Mouse (Mus musculus): Measurements from ENCODE around the gene Pdia2. TPM values are rescaled to one million over a fixed set of nuclear protein-coding genes. Genes with fewer than 3 reads are reported as not detected.

Gene Pdia2
- total and polyA plus RNA-seq, 2 experiments: 6.0 TPM; not detected in 1

- Histone ChIP-seq H3K27ac (replicated peaks; ENCODE audit: insufficient read depth, low read depth, low read length) (no peak overlapping the region), H3K9ac (ENCODE audit: low read depth, low read length) (no peak overlapping the region), H3K79me2 (ENCODE audit: control insufficient read depth, insufficient read depth, low read length) (peaks cover 20% of the 10 kb centered on the region; the same call in 1 of the 2 replicates), H3K4me3 (ENCODE audit: insufficient read depth, low read depth, low read length) (no peak overlapping the region), H3K4me1 (ENCODE audit: control insufficient read depth, insufficient read depth, low read length) (no peaks in the 10 kb centered on the region), H3K36me3 (ENCODE audit: control insufficient read depth, insufficient read depth, low read length) (no peaks in the 10 kb centered on the region), H3K27me3 (ENCODE audit: control insufficient read depth, insufficient read depth, low read length) (no peaks in the 10 kb centered on the region)
- DNase-seq (ENCODE audit: extremely low read depth, low read depth, low spot score): no peak
- WGBS: 92% methylated on average over 5 of the region's 5 CpGs
- no peak for TF ChIP-seq CTCF (IDR thresholded peaks at IDR 0.05; ENCODE audit: low read depth, low read length)
- no peak for TF ChIP-seq POLR2A (IDR thresholded peaks at IDR 0.05; ENCODE audit: extremely low read depth, insufficient read depth, low read length)
Measured at GRCm38 (mm10) chr17:26229776-26230175, 30.9 kb upstream of the Pdia2 start.

DNA sequence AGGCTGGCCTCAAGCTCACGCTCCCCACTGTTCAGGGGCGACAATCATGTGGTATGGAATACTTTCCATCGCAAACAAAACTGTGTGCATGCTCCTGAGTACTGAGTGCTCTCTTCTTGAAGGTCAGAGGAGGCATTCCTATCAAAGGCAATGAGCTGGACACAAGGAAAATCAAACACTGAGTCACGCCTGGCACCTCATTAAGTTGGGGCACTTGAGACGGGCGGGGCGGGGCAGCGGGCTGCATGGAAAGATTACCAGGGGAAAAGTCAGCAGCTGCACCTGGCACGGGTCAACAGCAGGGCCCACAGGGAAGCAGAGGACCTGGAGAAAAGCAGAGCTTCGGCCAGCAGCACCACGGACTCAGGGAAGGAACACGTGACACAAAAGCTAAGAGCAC lies 26.3 kb upstream of the Pdia2 start:
- Histone ChIP-seq H3K4me3 (ENCODE audit: insufficient read depth, low read depth, low read length) (no peak overlapping the region), H3K4me1 (ENCODE audit: control insufficient read depth, insufficient read depth, low read length) (no peaks in the 10 kb centered on the region), H3K9ac (ENCODE audit: low read depth, low read length) (no peak overlapping the region), H3K27me3 (ENCODE audit: control insufficient read depth, insufficient read depth, low read length) (no peaks in the 10 kb centered on the region), H3K79me2 (ENCODE audit: control insufficient read depth, insufficient read depth, low read length) (peaks cover 7% of the 10 kb centered on the region; the same call in 1 of the 2 replicates), H3K36me3 (ENCODE audit: control insufficient read depth, insufficient read depth, low read length) (no peaks in the 10 kb centered on the region), H3K27ac (replicated peaks; ENCODE audit: insufficient read depth, low read depth, low read length) (no peak overlapping the region)
- TF ChIP-seq CTCF (IDR thresholded peaks at IDR 0.05; ENCODE audit: low read depth, low read length) (no peak), POLR2A (IDR thresholded peaks at IDR 0.05; ENCODE audit: extremely low read depth, insufficient read depth, low read length) (no peak)
- DNase-seq (ENCODE audit: extremely low read depth, low read depth, low spot score): no peak
- 93% methylated on average over 12 of the region's 12 CpGs for WGBS

DNA sequence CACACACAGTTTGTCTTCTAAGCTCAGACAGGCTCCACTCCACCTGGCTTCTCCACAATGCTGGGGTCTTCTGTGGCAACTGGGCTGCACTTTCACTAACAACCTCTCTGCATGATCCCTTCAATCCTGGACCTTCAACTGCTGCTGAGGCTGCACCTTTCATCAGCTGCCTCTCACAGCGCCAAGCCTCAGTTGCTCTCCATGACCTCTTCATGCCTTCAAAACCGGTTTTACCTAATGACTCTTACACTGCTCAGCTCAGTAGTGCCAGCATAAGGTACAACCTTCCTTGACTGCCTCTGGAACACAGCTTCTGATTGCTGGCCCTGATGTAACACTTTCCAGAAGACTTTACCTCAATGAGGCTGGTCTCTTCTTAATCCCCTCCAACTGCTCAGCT lies 22.6 kb upstream of the Pdia2 start:
- H3K4me3 ChIP-seq (ENCODE audit: insufficient read depth, low read depth, low read length): no peak overlapping the region
- no peaks in the 10 kb centered on the region for H3K4me1 ChIP-seq (ENCODE audit: control insufficient read depth, insufficient read depth, low read length)
- H3K27ac ChIP-seq (replicated peaks; ENCODE audit: insufficient read depth, low read depth, low read length): no peak overlapping the region
- no peaks in the 10 kb centered on the region for H3K79me2 ChIP-seq (ENCODE audit: control insufficient read depth, insufficient read depth, low read length)
- TF ChIP-seq CTCF (IDR thresholded peaks at IDR 0.05; ENCODE audit: low read depth, low read length) (no peak), POLR2A (IDR thresholded peaks at IDR 0.05; ENCODE audit: extremely low read depth, insufficient read depth, low read length) (no peak)
- no peak overlapping the region for H3K9ac ChIP-seq (ENCODE audit: low read depth, low read length)
- peaks cover 2% of the 10 kb centered on the region; the same call in 1 of the 2 replicates for H3K36me3 ChIP-seq (ENCODE audit: control insufficient read depth, insufficient read depth, low read length)
- H3K27me3 ChIP-seq (ENCODE audit: control insufficient read depth, insufficient read depth, low read length): no peaks in the 10 kb centered on the region
- 88% methylated on average over 2 of the region's 2 CpGs for WGBS
- no peak for DNase-seq (ENCODE audit: extremely low read depth, low read depth, low spot score)

DNA sequence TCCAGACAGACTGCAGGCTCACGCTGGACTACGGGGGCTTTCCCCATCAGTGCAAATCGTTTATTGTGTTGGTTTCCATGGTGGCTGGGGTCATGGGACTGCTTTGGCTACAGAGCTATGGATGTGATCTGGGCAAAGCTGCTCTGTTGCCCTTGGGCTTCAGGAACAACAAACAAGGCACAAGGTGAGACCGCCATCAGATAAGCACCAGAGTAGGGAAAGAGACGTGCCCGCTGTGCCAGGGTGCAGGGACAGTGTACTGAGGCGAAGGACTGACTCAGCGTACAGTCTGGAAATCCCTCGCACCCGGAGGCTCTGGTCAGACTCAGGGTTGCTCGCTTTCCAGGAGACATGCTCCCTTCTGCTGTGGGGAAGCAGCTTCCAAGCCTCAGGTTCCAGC lies 13.8 kb upstream of the Pdia2 start:
- 75% methylated on average over 11 of the region's 11 CpGs for WGBS
- no peaks in the 10 kb centered on the region for H3K27me3 ChIP-seq (ENCODE audit: control insufficient read depth, insufficient read depth, low read length)
- no peak overlapping the region for H3K4me3 ChIP-seq (ENCODE audit: insufficient read depth, low read depth, low read length)
- H3K27ac ChIP-seq (replicated peaks; ENCODE audit: insufficient read depth, low read depth, low read length): no peak overlapping the region
- no peaks in the 10 kb centered on the region for H3K4me1 ChIP-seq (ENCODE audit: control insufficient read depth, insufficient read depth, low read length)
- H3K36me3 ChIP-seq (ENCODE audit: control insufficient read depth, insufficient read depth, low read length): no peaks in the 10 kb centered on the region; the same call in 1 of the 2 replicates
- peak; percentile 24 for DNase-seq (ENCODE audit: extremely low read depth, low read depth, low spot score)
- H3K9ac ChIP-seq (ENCODE audit: low read depth, low read length): no peak overlapping the region
- TF ChIP-seq CTCF (IDR thresholded peaks at IDR 0.05; ENCODE audit: low read depth, low read length): no peak
- H3K79me2 ChIP-seq (ENCODE audit: control insufficient read depth, insufficient read depth, low read length): no peaks in the 10 kb centered on the region

DNA sequence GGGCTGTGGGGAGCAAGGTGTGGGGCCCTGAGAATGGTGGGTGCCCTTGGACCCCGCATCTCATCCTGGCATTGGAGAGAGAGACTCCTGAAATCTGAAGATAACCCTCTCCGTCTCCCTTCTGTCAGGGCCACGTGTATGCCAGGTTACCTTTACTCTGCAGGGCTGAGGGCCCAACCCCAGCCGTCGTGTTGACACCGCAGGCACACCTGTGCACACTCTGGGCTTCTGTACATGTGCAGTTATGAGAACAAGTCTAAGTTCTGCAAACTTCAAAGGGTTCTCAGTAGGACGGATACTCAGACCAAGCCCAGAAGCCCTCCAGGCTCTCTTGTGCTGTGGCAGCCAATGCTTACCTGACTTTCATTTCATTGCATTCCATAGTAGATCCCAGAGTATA lies 13.4 kb upstream of the Pdia2 start:
- no peak overlapping the region for H3K27ac ChIP-seq (replicated peaks; ENCODE audit: insufficient read depth, low read depth, low read length)
- no peak for TF ChIP-seq CTCF (IDR thresholded peaks at IDR 0.05; ENCODE audit: low read depth, low read length)
- no peaks in the 10 kb centered on the region for H3K79me2 ChIP-seq (ENCODE audit: control insufficient read depth, insufficient read depth, low read length)
- no peak overlapping the region for H3K4me3 ChIP-seq (ENCODE audit: insufficient read depth, low read depth, low read length)
- H3K36me3 ChIP-seq (ENCODE audit: control insufficient read depth, insufficient read depth, low read length): no peaks in the 10 kb centered on the region; the same call in 1 of the 2 replicates
- no peaks in the 10 kb centered on the region for H3K27me3 ChIP-seq (ENCODE audit: control insufficient read depth, insufficient read depth, low read length)
- WGBS: 93% methylated on average over 7 of the region's 7 CpGs
- H3K4me1 ChIP-seq (ENCODE audit: control insufficient read depth, insufficient read depth, low read length): no peaks in the 10 kb centered on the region
- DNase-seq (ENCODE audit: extremely low read depth, low read depth, low spot score): no peak
- no peak overlapping the region for H3K9ac ChIP-seq (ENCODE audit: low read depth, low read length)

DNA sequence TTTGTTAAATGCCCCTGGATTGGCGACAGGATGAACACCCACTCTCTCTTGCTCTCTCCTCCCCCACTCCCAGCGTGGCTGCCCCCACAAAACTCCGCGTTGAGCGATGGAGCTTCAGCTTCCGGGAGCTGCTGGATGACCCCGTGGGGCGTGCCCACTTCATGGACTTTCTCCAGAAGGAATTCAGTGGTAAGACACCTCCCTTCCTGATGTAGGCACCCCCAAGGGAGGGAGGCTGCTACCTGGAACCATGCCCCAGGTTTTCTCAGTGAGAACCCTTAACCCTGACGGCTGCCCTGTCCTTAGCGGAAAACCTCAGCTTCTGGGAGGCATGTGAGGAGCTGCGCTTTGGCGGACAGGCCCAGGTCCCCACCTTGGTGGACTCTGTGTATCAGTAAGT lies 8.8 kb upstream of the Pdia2 start, which contains the start of gene Arhgdig:
Arhgdig (minus strand) TSS at position 101 of the 400 bp plus-strand sequence.
- WGBS: 91% methylated on average over 12 of the region's 12 CpGs
- Histone ChIP-seq H3K27me3 (ENCODE audit: control insufficient read depth, insufficient read depth, low read length) (0 out of 2 replicates have a peak, but pooled peaks cover 4% of the 10 kb centered on the region), H3K36me3 (ENCODE audit: control insufficient read depth, insufficient read depth, low read length) (no peaks in the 10 kb centered on the region)

More for the DNA sequence above, 8.8 kb upstream of the Pdia2 start, which contains the start of gene Arhgdig:
- TF ChIP-seq POLR2A (IDR thresholded peaks at IDR 0.05; ENCODE audit: extremely low read depth, insufficient read depth, low read length): no peak
- TF ChIP-seq CTCF (IDR thresholded peaks at IDR 0.05; ENCODE audit: low read depth, low read length): no peak
- no peaks in the 10 kb centered on the region for H3K4me1 ChIP-seq (ENCODE audit: control insufficient read depth, insufficient read depth, low read length)
- H3K79me2 ChIP-seq (ENCODE audit: control insufficient read depth, insufficient read depth, low read length): no peaks in the 10 kb centered on the region
- no peak within 1 kb of the TSS for H3K9ac ChIP-seq (ENCODE audit: low read depth, low read length)
- no peak within 1 kb of the TSS for H3K27ac ChIP-seq (replicated peaks; ENCODE audit: insufficient read depth, low read depth, low read length)
- H3K4me3 ChIP-seq (ENCODE audit: insufficient read depth, low read depth, low read length): no peak within 1 kb of the TSS
- DNase-seq (ENCODE audit: extremely low read depth, low read depth, low spot score): no peak

Data from liver, adult 2 months (tissue).